Comparison of ENCODE assay signal across 10 mouse cellular contexts in the genomic region with DNA sequence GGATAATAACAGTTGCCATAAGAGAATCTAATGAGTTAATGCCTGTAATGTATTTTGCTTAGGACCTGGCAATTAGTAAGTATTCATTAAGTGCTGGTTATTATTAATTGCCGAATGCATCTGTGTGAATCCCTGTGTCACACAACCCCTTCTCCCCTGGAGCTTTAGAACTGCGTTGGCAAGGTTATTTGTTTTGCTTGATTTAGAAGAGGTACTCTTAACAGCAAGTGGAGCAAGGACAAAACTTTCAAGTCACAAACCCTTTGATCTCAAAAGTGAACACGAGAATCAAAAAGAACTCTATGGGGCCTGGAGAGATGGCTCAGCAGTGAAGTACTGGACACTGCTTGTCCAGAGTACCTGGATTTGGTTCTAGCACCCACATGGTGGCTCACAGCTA. TPM values are rescaled to one million over a fixed set of nuclear protein-coding genes. Genes with fewer than 3 reads are reported as not detected.
A peak's percentile ranks its signal among the peaks of the same experiment; 100 is the strongest.
DNase-seq lines count a peak whose midpoint lies in the region; ATAC-seq and TF ChIP-seq lines count a peak whose summit lies in the region.
"Had no signal": no experiment of that assay in that cellular context is flagged by ENCODE, and none has a peak within 500 bp of the region (broad histone marks: within the 10 kb centered on the region; RNA-seq: fewer than 3 reads in every experiment).

No protein-coding gene starts in this region.

- H3K4me1 ChIP-seq in forebrain, embryonic 12.5 days: peaks cover 17% of the 10 kb centered on the region
- H3K4me1 ChIP-seq in forebrain, embryonic 11.5 days (replicated peaks; ENCODE audit: control insufficient read depth, insufficient read depth, low read length): peaks cover 4% of the 10 kb centered on the region
- peaks cover 17% of the 10 kb centered on the region for H3K4me1 ChIP-seq in lung, embryonic 15.5 days
- H3K4me1 ChIP-seq in intestine, postnatal 0 days (replicated peaks; ENCODE audit: control insufficient read depth, insufficient read depth, low read length): peaks cover 4% of the 10 kb centered on the region; the same call in 1 of the 2 replicates
- H3K4me1 ChIP-seq in stomach, embryonic 14.5 days (ENCODE audit: control insufficient read depth, insufficient read depth, low read length): peaks cover 6% of the 10 kb centered on the region

- no peak overlapping the region for H3K27ac ChIP-seq in forebrain, embryonic 12.5 days
- H3K27ac ChIP-seq in forebrain, embryonic 11.5 days (ENCODE audit: low read depth, low read length): no peak overlapping the region
- peak overlapping the region; percentile 76; the same call in 1 of the 2 replicates for H3K27ac ChIP-seq in lung, embryonic 15.5 days
- H3K27ac ChIP-seq in intestine, postnatal 0 days (ENCODE audit: low read depth, low read length): peak overlapping the region; percentile 91
- no peak overlapping the region for H3K27ac ChIP-seq in stomach, embryonic 14.5 days (ENCODE audit: low read length)

- no peak overlapping the region for H3K9ac ChIP-seq in forebrain, embryonic 12.5 days
- no peak overlapping the region for H3K9ac ChIP-seq in forebrain, embryonic 11.5 days (ENCODE audit: low read length)
- H3K9ac ChIP-seq in lung, embryonic 15.5 days: no peak overlapping the region
- H3K9ac ChIP-seq in intestine, postnatal 0 days (ENCODE audit: low read depth, low read length): peak overlapping the region; percentile 46; the same call in 1 of the 2 replicates
- H3K9ac ChIP-seq in stomach, embryonic 14.5 days (replicated peaks; ENCODE audit: low read depth, low read length): no peak overlapping the region

- ATAC-seq in forebrain, embryonic 12.5 days (ENCODE audit: low FRiP score): no peak
- ATAC-seq in forebrain, embryonic 11.5 days (replicated peaks; ENCODE audit: low FRiP score): no peak
- ATAC-seq in lung, embryonic 15.5 days (ENCODE audit: borderline replicate concordance, extremely low read depth, low FRiP score, low TSS enrichment): no peak
- ATAC-seq in intestine, postnatal 0 days: no peak
- ATAC-seq in stomach, embryonic 14.5 days (ENCODE audit: insufficient number of reproducible peaks, insufficient read depth, low FRiP score, low read depth): no peak
- no peak for ATAC-seq in erythroid progenitor cell, adult 5-6 weeks (replicated peaks; ENCODE audit: low FRiP score, poor library complexity, severe bottlenecking)
- ATAC-seq in monocyte, adult 5-6 weeks (replicated peaks; ENCODE audit: insufficient number of reproducible peaks, low FRiP score, low TSS enrichment, poor library complexity, severe bottlenecking): no peak

- H3K4me3 ChIP-seq in forebrain, embryonic 12.5 days (replicated peaks): no peak overlapping the region
- H3K4me3 ChIP-seq in forebrain, embryonic 11.5 days (ENCODE audit: low read depth, low read length): no peak overlapping the region
- H3K4me3 ChIP-seq in lung, embryonic 15.5 days: peak overlapping the region; percentile 98; the same call in 1 of the 2 replicates
- H3K4me3 ChIP-seq in intestine, postnatal 0 days (ENCODE audit: low read depth, low read length): peak overlapping the region; percentile 100; the same call in 1 of the 2 replicates
- no peak overlapping the region for H3K4me3 ChIP-seq in stomach, embryonic 14.5 days (ENCODE audit: low read depth, low read length)

- WGBS in forebrain, embryonic 12.5 days: 64% methylated on average over 3 of the region's 3 CpGs
- 67% methylated on average over 3 of the region's 3 CpGs for whole genome bisulfite sequencing in forebrain, embryonic 11.5 days
- WGBS in lung, embryonic 15.5 days: 56% methylated on average over 3 of the region's 3 CpGs
- 61% methylated on average over 3 of the region's 3 CpGs for WGBS in intestine, postnatal 0 days
- WGBS in stomach, embryonic 14.5 days: 66% methylated on average over 3 of the region's 3 CpGs

- H3K4me2 ChIP-seq in forebrain, embryonic 12.5 days: peak overlapping the region; percentile 98
- H3K4me2 ChIP-seq in forebrain, embryonic 11.5 days (ENCODE audit: low read depth, low read length, severe bottlenecking): no peak overlapping the region; the same call in 1 of the 2 replicates
- H3K4me2 ChIP-seq in lung, embryonic 15.5 days: peak overlapping the region; percentile 64
- H3K4me2 ChIP-seq in intestine, postnatal 0 days (replicated peaks; ENCODE audit: low read depth): peak overlapping the region; percentile 63
- peak overlapping the region; percentile 44; the same call in 1 of the 2 replicates for H3K4me2 ChIP-seq in stomach, embryonic 14.5 days (replicated peaks; ENCODE audit: low read depth, low read length)

- TF ChIP-seq CTCF in intestine, postnatal 0 days (IDR thresholded peaks at IDR 0.05; ENCODE audit: low read depth): no peak

- DNase-seq in forebrain, embryonic 11.5 days (ENCODE audit: low spot score): no peak
- no peak for DNase-seq in lung, postnatal 10 days
- DNase-seq: cerebellum, postnatal 36 days; thymus, postnatal 25 days had no signal

- no peaks in the 10 kb centered on the region for H3K9me3 ChIP-seq in forebrain, embryonic 12.5 days
- no peaks in the 10 kb centered on the region for H3K9me3 ChIP-seq in forebrain, embryonic 11.5 days (ENCODE audit: control insufficient read depth, low read length)
- no peaks in the 10 kb centered on the region for H3K9me3 ChIP-seq in lung, embryonic 15.5 days
- H3K9me3 ChIP-seq in intestine, postnatal 0 days (ENCODE audit: control insufficient read depth): no peaks in the 10 kb centered on the region
- H3K9me3 ChIP-seq in stomach, embryonic 14.5 days (ENCODE audit: control insufficient read depth, low read depth, low read length): no peaks in the 10 kb centered on the region

- H3K36me3 ChIP-seq in forebrain, embryonic 12.5 days (replicated peaks): no peaks in the 10 kb centered on the region
- H3K36me3 ChIP-seq in forebrain, embryonic 11.5 days (ENCODE audit: control insufficient read depth, insufficient read depth, low read length): no peaks in the 10 kb centered on the region
- H3K36me3 ChIP-seq in lung, embryonic 15.5 days: no peaks in the 10 kb centered on the region
- H3K36me3 ChIP-seq in intestine, postnatal 0 days (ENCODE audit: control insufficient read depth, insufficient read depth): no peaks in the 10 kb centered on the region
- H3K36me3 ChIP-seq in stomach, embryonic 14.5 days (ENCODE audit: control insufficient read depth, insufficient read depth, low read length): no peaks in the 10 kb centered on the region

- H3K27me3 ChIP-seq in forebrain, embryonic 12.5 days: no peaks in the 10 kb centered on the region
- no peaks in the 10 kb centered on the region for H3K27me3 ChIP-seq in forebrain, embryonic 11.5 days (ENCODE audit: control insufficient read depth, insufficient read depth, low read length)
- H3K27me3 ChIP-seq in lung, embryonic 15.5 days: no peaks in the 10 kb centered on the region
- no peaks in the 10 kb centered on the region for H3K27me3 ChIP-seq in intestine, postnatal 0 days (replicated peaks; ENCODE audit: control insufficient read depth, insufficient read depth, low read length)
- no peaks in the 10 kb centered on the region for H3K27me3 ChIP-seq in stomach, embryonic 14.5 days (ENCODE audit: control insufficient read depth, insufficient read depth, low read length)

RNA-seq across cellular contexts. Expression of gene Sptlc2, which starts 1.1 kb away (rescaled TPM):
- 50.8 and 54.2 TPM in 2 replicates for polyA plus RNA-seq in forebrain, embryonic 12.5 days (2016; fragmentation: Nextera tagmentation; extraction: Ambion mirVana)
- polyA plus RNA-seq in forebrain, embryonic 11.5 days (2014; fragmentation: Nextera tagmentation; extraction: Ambion mirVana): 53.6 and 58.7 TPM in 2 replicates
- 95.8 and 105 TPM in 2 replicates for polyA plus RNA-seq in lung, embryonic 15.5 days (2015; fragmentation: Nextera tagmentation; extraction: Ambion mirVana)
- 186 and 199 TPM in 2 replicates for polyA plus RNA-seq in intestine, postnatal 0 days (2015; fragmentation: Nextera tagmentation; extraction: Ambion mirVana)
- polyA plus RNA-seq in stomach, embryonic 14.5 days (2014; fragmentation: Nextera tagmentation; extraction: Ambion mirVana): 93.4 and 100 TPM in 2 replicates
- 33.9 and 45.7 TPM in 2 replicates for total RNA-seq in erythroid progenitor cell, adult 5-6 weeks (2015; ENCODE audit: low replicate concordance)
- 20.4 and 40.2 TPM in 2 replicates for total RNA-seq in erythroid progenitor cell, adult 5-6 weeks (2017; ENCODE audit: low replicate concordance)
- 143 to 275 TPM (median 270 TPM) in 3 replicates for total RNA-seq in monocyte, adult 5-6 weeks (2017)

RNA-seq across cellular contexts. Expression of gene Slirp, which starts 54.5 kb away (rescaled TPM):
- polyA plus RNA-seq in forebrain, embryonic 12.5 days (2016; fragmentation: Nextera tagmentation; extraction: Ambion mirVana): 283 and 293 TPM in 2 replicates
- polyA plus RNA-seq in forebrain, embryonic 11.5 days (2014; fragmentation: Nextera tagmentation; extraction: Ambion mirVana): 271 and 294 TPM in 2 replicates
- 285 and 321 TPM in 2 replicates for polyA plus RNA-seq in lung, embryonic 15.5 days (2015; fragmentation: Nextera tagmentation; extraction: Ambion mirVana)
- polyA plus RNA-seq in intestine, postnatal 0 days (2015; fragmentation: Nextera tagmentation; extraction: Ambion mirVana): 250 and 272 TPM in 2 replicates
- 256 and 281 TPM in 2 replicates for polyA plus RNA-seq in stomach, embryonic 14.5 days (2014; fragmentation: Nextera tagmentation; extraction: Ambion mirVana)
- 16.3 and 35.7 TPM in 2 replicates for total RNA-seq in erythroid progenitor cell, adult 5-6 weeks (2015; ENCODE audit: low replicate concordance)
- 3.3 and 34.5 TPM in 2 replicates for total RNA-seq in erythroid progenitor cell, adult 5-6 weeks (2017; ENCODE audit: low replicate concordance)
- 58.5 to 81.5 TPM (median 77.2 TPM) in 3 replicates for total RNA-seq in monocyte, adult 5-6 weeks (2017)

RNA-seq across cellular contexts. Expression of gene Alkbh1, which starts 54.6 kb away (rescaled TPM):
- polyA plus RNA-seq in forebrain, embryonic 12.5 days (2016; fragmentation: Nextera tagmentation; extraction: Ambion mirVana): 48.8 and 55.9 TPM in 2 replicates
- polyA plus RNA-seq in forebrain, embryonic 11.5 days (2014; fragmentation: Nextera tagmentation; extraction: Ambion mirVana): 54.8 and 56.8 TPM in 2 replicates
- polyA plus RNA-seq in lung, embryonic 15.5 days (2015; fragmentation: Nextera tagmentation; extraction: Ambion mirVana): 47.5 and 48.0 TPM in 2 replicates
- 13.6 and 21.9 TPM in 2 replicates for polyA plus RNA-seq in intestine, postnatal 0 days (2015; fragmentation: Nextera tagmentation; extraction: Ambion mirVana)
- polyA plus RNA-seq in stomach, embryonic 14.5 days (2014; fragmentation: Nextera tagmentation; extraction: Ambion mirVana): 64.0 and 76.9 TPM in 2 replicates
- total RNA-seq in erythroid progenitor cell, adult 5-6 weeks (2015; ENCODE audit: low replicate concordance): 7.2 and 20.5 TPM in 2 replicates
- 18.0 and 19.9 TPM in 2 replicates for total RNA-seq in erythroid progenitor cell, adult 5-6 weeks (2017; ENCODE audit: low replicate concordance)
- total RNA-seq in monocyte, adult 5-6 weeks (2017): 29.1 to 63.3 TPM (median 38.0 TPM) in 3 replicates

Comparison
In these comparisons a context has a peak if more than half of its experiments do, and no peak if none do; other contexts are left out.
1. H3K27ac ChIP-seq: peak in lung, embryonic 15.5 days (single experiment) and intestine, postnatal 0 days (single experiment); none in forebrain, embryonic 12.5 days (single experiment), forebrain, embryonic 11.5 days (single experiment) and stomach, embryonic 14.5 days (single experiment).
2. H3K4me3 ChIP-seq: peak in lung, embryonic 15.5 days (single experiment) and intestine, postnatal 0 days (single experiment); none in forebrain, embryonic 12.5 days (single experiment), forebrain, embryonic 11.5 days (single experiment) and stomach, embryonic 14.5 days (single experiment).